Mouse (Mus musculus): Measurements from ENCODE around the gene Snx3.

DNA sequence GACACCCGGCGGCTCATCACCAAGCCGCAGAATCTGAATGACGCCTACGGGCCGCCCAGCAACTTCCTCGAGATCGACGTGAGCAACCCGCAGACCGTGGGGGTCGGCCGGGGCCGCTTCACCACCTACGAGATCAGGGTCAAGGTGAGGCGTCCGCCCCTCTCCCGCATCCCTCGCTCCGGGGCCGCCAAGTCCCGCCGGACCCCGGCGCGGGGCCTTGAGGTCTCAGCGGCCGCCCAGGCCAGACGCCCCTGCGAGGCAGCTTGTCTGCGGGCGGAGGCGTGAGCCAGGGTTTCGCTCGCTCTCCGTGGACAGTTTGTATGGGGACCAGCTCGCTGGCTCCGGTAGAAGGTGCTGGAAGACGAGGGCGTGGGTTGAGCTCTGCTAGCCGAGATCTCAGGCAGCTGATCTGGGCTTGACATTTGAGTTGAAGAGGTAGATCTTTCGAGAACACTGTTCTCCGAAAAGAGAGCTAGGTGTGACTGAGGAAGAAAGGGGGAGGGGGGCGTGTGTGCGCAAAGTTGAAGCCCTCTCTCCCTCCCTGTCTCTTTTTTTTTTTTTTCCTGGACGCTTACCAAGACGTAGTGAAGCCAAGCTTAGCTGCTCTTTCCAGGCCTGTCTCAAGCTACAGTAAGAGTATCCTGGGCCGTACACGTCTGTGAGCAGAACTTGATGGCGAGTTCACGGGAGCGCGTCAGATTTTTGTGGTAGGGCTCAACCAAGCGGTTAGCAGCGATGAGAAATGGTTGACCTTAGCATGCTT lies 700 bp downstream of the Snx3 start:
- no peak for TF ChIP-seq POLR2A (IDR thresholded peaks at IDR 0.05; ENCODE audit: borderline replicate concordance, low read depth, low read length)
- TF ChIP-seq CTCF (IDR thresholded peaks at IDR 0.05; ENCODE audit: low read depth, low read length): no peak

All from bone marrow macrophage, adult 2 months (primary cell).